Mouse (Mus musculus) liver, embryonic 12.5 days (tissue): Measurements from ENCODE around the gene Armc7. TPM values are rescaled to one million over a fixed set of nuclear protein-coding genes. Genes with fewer than 3 reads are reported as not detected.
"Not testable (repeated sequence)": the region's sequence is repeated elsewhere in the genome, so short reads cannot be mapped to it uniquely, and the experiment has no call there.

Experiments
- ATAC-seq: fragments of 200-750 bp; cut with Nextera tagmentation; 2 replicates; pipeline ENCODE4 v1.8.0; 2017; ENCODE audit warnings: moderate number of reproducible peaks, mild to moderate bottlenecking, moderate library complexity
- H3K27ac ChIP-seq: fragments of 300-500 bp; sonication (generic); 2 replicates; pipeline ENCODE4 v1.5.1; 2016; ENCODE audit warnings: mild to moderate bottlenecking
- H3K27me3 ChIP-seq: fragments of 300-500 bp; sonication (generic); replicated peaks from 2 replicates; pipeline ENCODE4 v1.6.1; 2016; ENCODE audit warnings: mild to moderate bottlenecking, moderate library complexity
- H3K36me3 ChIP-seq: fragments of 300-500 bp; sonication (generic); 2 replicates; pipeline ENCODE4 v1.6.1; 2016; ENCODE audit warnings: mild to moderate bottlenecking, moderate library complexity
- H3K4me1 ChIP-seq: fragments of 300-500 bp; sonication (generic); 2 replicates; pipeline ENCODE4 v1.6.1; 2016
- H3K4me2 ChIP-seq: fragments of 300-500 bp; sonication (generic); 2 replicates; pipeline ENCODE4 v1.6.1; 2016; ENCODE audit warnings: mild to moderate bottlenecking, moderate library complexity
- H3K4me3 ChIP-seq: fragments of 300-500 bp; sonication (generic); 2 replicates; pipeline ENCODE4 v1.5.1; 2016; ENCODE audit warnings: mild to moderate bottlenecking, moderate library complexity
- H3K9ac ChIP-seq: fragments of 300-500 bp; sonication (generic); 2 replicates; pipeline ENCODE4 v1.6.1; 2016; ENCODE audit warnings: mild to moderate bottlenecking, moderate library complexity
- H3K9me3 ChIP-seq: fragments of 300-500 bp; sonication (generic); replicated peaks from 2 replicates; pipeline ENCODE4 v1.6.1; 2016; ENCODE audit warnings: mild to moderate bottlenecking, moderate library complexity
- WGBS: fragments of 180-500 bp; shearing (Covaris S2); methylation state at CpG from one replicate; pipeline ENCODE4 v1.1.7; 2016; ENCODE audit not compliant: insufficient replicate concordance; 5-methylcytosine and 5-hydroxymethylcytosine counted together
- polyA plus RNA-seq: library from polyadenylated mRNA; unstranded; fragments of >200 nt; fragmentation: Nextera tagmentation; extraction: Ambion mirVana; gene quantifications from 2 replicates; pipeline ENCODE4 v1.2.1, GENCODE M21; 2016

Gene Armc7
- polyA plus RNA-seq, 1 experiment from 2014 or later: 4.2 TPM

DNA sequence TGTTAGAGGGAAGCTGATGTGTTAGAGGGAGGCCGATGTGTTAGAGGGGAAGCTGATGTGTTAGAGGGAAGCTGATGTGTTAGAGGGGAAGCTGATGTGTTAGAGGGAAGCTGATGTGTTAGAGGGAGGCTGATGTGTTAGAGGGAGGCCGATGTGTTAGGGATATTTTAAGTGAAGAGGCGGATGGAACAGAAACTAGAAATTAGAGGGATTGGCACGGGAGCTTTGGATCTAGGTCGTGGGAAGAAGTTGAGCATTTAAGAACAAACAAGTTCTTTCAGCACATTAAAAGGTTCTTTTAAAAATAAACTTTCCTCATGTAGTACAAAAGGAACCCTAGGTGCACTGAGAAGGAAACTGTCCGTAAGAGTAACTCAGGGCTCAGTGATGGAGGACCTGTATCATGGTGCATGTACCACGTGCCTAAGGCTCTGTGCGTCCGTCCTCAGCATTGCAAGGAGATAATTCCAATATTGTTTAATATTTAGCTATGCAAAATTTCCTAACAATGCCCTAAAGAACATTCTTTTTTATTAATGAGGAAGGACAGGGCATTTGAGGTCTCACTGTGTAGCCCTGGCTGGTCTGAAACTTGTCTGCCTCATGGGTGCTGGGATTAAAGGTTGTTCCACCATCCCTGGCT is 3.0 kb downstream of the Armc7 start:
- no peak for ATAC-seq
- H3K4me3 ChIP-seq: no peak overlapping the region
- peaks cover 7% of the 10 kb centered on the region for H3K36me3 ChIP-seq
- 65% methylated on average over 9 of the region's 9 CpGs for WGBS
- H3K27me3 ChIP-seq: no peaks in the 10 kb centered on the region
- no peaks in the 10 kb centered on the region for H3K9me3 ChIP-seq
- no peak overlapping the region for H3K9ac ChIP-seq
- H3K27ac ChIP-seq: no peak overlapping the region
- H3K4me1 ChIP-seq: peaks cover 38% of the 10 kb centered on the region
- no peak overlapping the region for H3K4me2 ChIP-seq

GRCm38 (mm10) chr11:115481553-115482259 is 6.2 kb downstream of the Armc7 start:
- no peak overlapping the region for H3K4me3 ChIP-seq
- H3K27ac ChIP-seq: no peak overlapping the region
- WGBS: 71% methylated on average over 6 of the region's 6 CpGs
- no peaks in the 10 kb centered on the region for H3K27me3 ChIP-seq
- H3K4me1 ChIP-seq: peaks cover 9% of the 10 kb centered on the region
- H3K9me3 ChIP-seq: no peaks in the 10 kb centered on the region
- ATAC-seq: no peak
- peaks cover 7% of the 10 kb centered on the region for H3K36me3 ChIP-seq
- H3K4me2 ChIP-seq: no peak overlapping the region
- no peak overlapping the region for H3K9ac ChIP-seq

- H3K36me3 ChIP-seq: peaks cover 7% of the 10 kb centered on the region
- no peak for ATAC-seq
- H3K9ac ChIP-seq: no peak overlapping the region
- no peak overlapping the region for H3K4me2 ChIP-seq
- H3K4me1 ChIP-seq: no peaks in the 10 kb centered on the region
- 64% methylated on average over 11 of the region's 11 CpGs for WGBS
- H3K27me3 ChIP-seq: no peaks in the 10 kb centered on the region
- no peak overlapping the region for H3K27ac ChIP-seq
- no peak overlapping the region for H3K4me3 ChIP-seq
- H3K9me3 ChIP-seq: no peaks in the 10 kb centered on the region
These were observed 7.8 kb downstream of the Armc7 start for GRCm38 (mm10) chr11:115483278-115483677.

GRCm38 (mm10) chr11:115483726-115484125 is 8.3 kb downstream of the Armc7 start:
- no peaks in the 10 kb centered on the region for H3K4me1 ChIP-seq
- WGBS: 20% methylated on average over 6 of the region's 6 CpGs
- H3K4me2 ChIP-seq: no peak overlapping the region
- H3K9ac ChIP-seq: no peak overlapping the region
- no peaks in the 10 kb centered on the region for H3K27me3 ChIP-seq
- ATAC-seq: no peak
- H3K36me3 ChIP-seq: peaks cover 10% of the 10 kb centered on the region
- H3K4me3 ChIP-seq: no peak overlapping the region
- H3K9me3 ChIP-seq: no peaks in the 10 kb centered on the region
- no peak overlapping the region for H3K27ac ChIP-seq

DNA sequence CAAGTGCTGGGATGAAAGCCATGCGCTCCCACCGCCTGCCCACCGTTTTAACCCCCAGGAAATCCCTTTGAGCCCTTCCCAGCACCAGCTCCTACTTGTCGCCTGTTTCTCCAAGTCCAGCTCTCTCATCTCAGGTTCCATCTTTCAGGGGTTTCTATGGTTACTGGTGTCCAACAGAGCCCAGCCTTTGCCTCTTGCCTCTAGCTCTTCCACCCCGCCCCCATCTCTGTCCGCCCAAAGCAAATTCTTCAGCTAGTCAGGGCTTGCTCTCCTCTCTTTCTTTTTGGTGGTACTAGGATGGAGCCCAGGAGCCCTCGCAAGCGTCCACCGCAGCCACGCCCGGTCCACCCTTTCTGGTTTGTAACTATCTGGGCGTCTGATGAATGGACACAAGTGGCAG is 9.7 kb downstream of the Armc7 start:
- Histone ChIP-seq H3K4me1 (peaks cover 1% of the 10 kb centered on the region; the same call in 1 of the 2 replicates), H3K4me3 (no peak overlapping the region), H3K9me3 (no peaks in the 10 kb centered on the region), H3K9ac (no peak overlapping the region), H3K36me3 (peaks cover 18% of the 10 kb centered on the region), H3K4me2 (no peak overlapping the region), H3K27ac (no peak overlapping the region), H3K27me3 (no peaks in the 10 kb centered on the region)
- ATAC-seq: no peak
- WGBS: 79% methylated on average over 12 of the region's 12 CpGs

- Histone ChIP-seq H3K36me3 (peaks cover 14% of the 10 kb centered on the region), H3K27ac (no peak overlapping the region), H3K27me3 (no peaks in the 10 kb centered on the region), H3K4me3 (no peak overlapping the region), H3K4me1 (peaks cover 25% of the 10 kb centered on the region), H3K4me2 (no peak overlapping the region), H3K9me3 (no peaks in the 10 kb centered on the region), H3K9ac (no peak overlapping the region)
- 85% methylated on average over 19 of the region's 19 CpGs for WGBS
- ATAC-seq: no peak
These were observed 13.2 kb downstream of the Armc7 start for GRCm38 (mm10) chr11:115488551-115489104.

DNA sequence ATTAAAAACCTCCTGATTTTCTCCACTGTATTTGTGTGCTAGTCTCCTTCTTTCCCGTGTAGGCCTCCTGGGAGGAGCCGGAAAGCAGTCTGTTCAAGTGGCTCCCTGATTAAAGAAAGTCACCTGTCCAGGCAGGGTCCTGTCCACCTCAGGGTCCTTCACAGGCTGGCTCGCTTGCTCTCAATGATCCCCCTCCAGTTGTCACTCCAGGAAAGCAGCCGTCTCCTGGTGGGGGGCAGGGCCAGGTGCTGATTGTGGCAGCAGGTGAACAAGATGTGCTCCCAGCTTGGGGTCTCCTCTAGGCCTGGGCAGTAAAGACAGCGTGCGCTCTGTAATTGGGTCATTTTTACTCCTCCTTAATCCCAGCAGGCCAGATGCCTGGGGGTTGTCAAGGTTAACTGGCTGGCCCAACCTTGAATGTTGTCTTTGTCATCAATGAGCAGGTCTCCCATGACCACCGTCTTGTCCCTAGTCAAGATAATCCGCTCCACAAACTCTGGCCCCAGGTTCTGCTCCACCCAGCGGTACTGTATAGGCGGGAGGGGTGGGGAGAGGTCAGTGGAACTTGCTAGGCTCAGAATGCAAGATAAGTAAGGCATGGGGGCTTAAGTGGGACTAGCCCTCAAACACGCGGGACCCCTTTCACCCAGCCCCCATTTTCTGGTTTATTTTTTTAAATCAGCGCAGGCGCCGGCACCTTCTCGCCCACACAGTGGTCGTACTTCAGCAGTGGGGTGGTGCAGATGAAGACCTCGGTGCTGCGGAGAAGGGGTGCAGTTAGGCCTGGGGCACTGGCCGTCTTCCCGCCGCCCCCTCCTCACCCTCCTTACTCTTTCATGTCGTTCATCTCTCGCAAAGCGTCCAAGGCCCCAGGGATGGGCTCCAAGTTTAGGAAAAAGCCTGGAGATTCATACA is 15.2 kb downstream of the Armc7 start:
- ATAC-seq: peak; percentile 20

DNA sequence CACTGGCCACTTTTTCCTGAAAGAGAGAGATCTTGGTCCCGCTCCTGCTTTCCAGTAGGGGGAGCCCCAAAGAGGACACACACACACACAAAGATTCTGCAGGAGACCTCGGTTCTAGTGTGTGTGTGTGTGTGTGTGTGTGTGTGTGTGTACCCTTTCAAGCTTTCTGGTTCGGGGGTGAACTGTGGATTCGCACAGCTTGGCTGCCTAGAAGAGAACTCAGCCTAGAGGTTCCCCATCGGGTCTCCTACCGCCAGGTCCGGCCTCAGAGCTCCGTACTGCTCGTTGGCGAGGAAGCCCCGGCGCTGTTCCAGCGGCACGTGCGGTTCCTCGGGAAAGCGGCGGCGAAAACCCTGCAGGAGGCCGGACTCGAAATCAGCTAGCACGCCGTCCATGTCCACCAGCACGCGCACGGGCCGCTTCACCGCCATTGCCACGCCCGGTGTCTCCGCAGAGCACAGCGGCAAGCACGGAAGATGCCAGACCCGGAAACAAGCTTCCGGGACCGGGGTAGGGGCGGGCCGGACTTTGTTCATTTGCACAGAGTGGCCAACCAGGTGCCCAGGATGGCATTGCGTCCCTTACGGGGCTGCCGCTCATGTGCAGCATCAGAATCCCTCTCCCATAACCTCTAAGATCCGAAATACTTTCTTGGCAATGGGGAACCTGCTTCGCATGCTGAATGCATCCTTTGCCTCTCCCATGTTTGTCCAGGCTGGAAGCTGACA is 16.1 kb downstream of the Armc7 start, which contains the start of gene Nt5c:
Gene Nt5c, minus strand, starts transcription at position 507 of the 728 bp plus-strand sequence.
- H3K27me3 ChIP-seq: no peaks in the 10 kb centered on the region
- no peaks in the 10 kb centered on the region for H3K9me3 ChIP-seq
- H3K4me1 ChIP-seq: peaks cover 25% of the 10 kb centered on the region
- ATAC-seq: peak; percentile 93
- H3K9ac ChIP-seq: peak within 1 kb of the TSS; percentile 81
- H3K36me3 ChIP-seq: peaks cover 14% of the 10 kb centered on the region
- under 1% methylated on average over 43 of the region's 43 CpGs for WGBS
- peak within 1 kb of the TSS; percentile 93 for H3K4me2 ChIP-seq
- peak within 1 kb of the TSS; percentile 76 for H3K4me3 ChIP-seq
- peak within 1 kb of the TSS; percentile 86 for H3K27ac ChIP-seq

More for the DNA sequence above, 15.2 kb downstream of the Armc7 start:
- Histone ChIP-seq H3K4me3 (peak overlapping the region; percentile 76), H3K4me1 (peaks cover 25% of the 10 kb centered on the region), H3K27me3 (no peaks in the 10 kb centered on the region), H3K4me2 (peak overlapping the region; percentile 93), H3K27ac (peak overlapping the region; percentile 86), H3K9me3 (no peaks in the 10 kb centered on the region), H3K9ac (peak overlapping the region; percentile 81), H3K36me3 (peaks cover 14% of the 10 kb centered on the region)
- 24% methylated on average over 25 of the region's 25 CpGs for WGBS

DNA sequence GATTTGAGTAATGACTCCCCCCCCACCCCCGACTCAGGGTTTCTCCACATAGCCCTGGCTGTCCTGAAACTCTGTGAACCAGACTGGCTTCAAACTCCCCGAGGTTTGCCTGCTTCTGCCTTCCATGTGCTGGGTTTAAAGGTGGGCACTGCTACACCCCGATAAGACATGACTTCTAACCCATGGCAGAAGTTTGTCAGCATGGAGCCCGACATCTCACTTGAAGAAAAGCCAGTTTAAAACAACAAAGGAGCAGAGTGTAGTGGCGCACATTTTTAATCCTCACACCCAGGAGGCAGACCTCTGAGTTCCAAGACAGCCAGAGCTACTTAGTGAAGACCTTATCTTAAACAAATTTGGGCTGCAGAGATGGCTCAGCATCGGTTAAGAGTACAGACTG is 16.9 kb downstream of the Armc7 start:
- Histone ChIP-seq H3K4me3 (peak overlapping the region; percentile 76), H3K4me2 (peak overlapping the region; percentile 93), H3K27me3 (no peaks in the 10 kb centered on the region), H3K9me3 (no peaks in the 10 kb centered on the region), H3K4me1 (peaks cover 25% of the 10 kb centered on the region), H3K9ac (peak overlapping the region; percentile 81), H3K36me3 (peaks cover 20% of the 10 kb centered on the region), H3K27ac (peak overlapping the region; percentile 86)
- 21% methylated on average over 6 of the region's 6 CpGs for WGBS
- ATAC-seq: no peak

DNA sequence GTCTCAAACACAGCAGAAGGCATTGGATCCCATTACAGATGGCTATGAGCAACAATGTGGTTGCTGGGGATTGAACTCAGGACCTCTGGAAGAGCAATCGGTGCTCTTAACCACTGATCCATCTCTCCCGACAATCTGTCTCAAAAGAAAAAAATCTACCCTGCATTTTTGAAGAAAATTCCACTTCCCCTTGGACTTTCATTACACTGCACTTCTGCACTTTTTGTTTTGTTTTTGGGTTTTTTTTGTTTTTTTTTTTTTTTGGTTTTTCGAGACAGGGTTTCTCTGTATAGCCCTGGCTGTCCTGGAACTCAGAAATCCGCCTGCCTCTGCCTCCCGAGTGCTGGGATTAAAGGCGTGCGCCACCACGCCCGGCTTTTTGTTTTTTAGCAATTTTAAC is 21.1 kb downstream of the Armc7 start:
- H3K9ac ChIP-seq, ATAC-seq, H3K27me3 ChIP-seq, H3K4me3 ChIP-seq, H3K9me3 ChIP-seq, H3K27ac ChIP-seq, H3K4me2 ChIP-seq: not testable (repeated sequence)
- Histone ChIP-seq H3K4me1 (peaks cover 13% of the 10 kb centered on the region), H3K36me3 (peaks cover 48% of the 10 kb centered on the region)
- 77% methylated on average over 9 of the region's 9 CpGs for WGBS

DNA sequence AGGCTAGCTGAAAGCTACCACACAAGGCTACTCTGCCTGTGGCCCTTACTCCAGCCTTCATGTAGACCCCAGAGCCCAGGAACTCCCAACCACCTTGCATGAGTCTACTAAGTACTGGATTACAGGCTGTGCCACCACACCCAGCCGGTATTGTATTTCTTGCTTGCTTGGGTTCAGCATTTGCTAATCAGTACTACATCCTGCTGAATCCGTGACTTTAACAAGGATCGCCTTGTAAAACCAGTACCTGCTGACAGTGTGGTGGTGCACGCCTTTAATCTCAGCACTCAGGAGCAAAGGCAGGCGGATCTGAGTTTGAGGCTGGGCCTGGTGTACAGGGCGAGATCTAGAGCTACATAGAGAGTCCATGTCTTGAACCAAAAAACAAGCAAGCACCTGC is 27.2 kb downstream of the Armc7 start:
- no peak overlapping the region for H3K4me3 ChIP-seq
- peaks cover 76% of the 10 kb centered on the region for H3K36me3 ChIP-seq
- H3K4me2 ChIP-seq: no peak overlapping the region
- no peak overlapping the region for H3K27ac ChIP-seq
- ATAC-seq: no peak
- no peaks in the 10 kb centered on the region for H3K9me3 ChIP-seq
- H3K27me3 ChIP-seq: no peaks in the 10 kb centered on the region
- no peak overlapping the region for H3K9ac ChIP-seq
- 91% methylated on average over 6 of the region's 6 CpGs for WGBS
- H3K4me1 ChIP-seq: peaks cover 31% of the 10 kb centered on the region
